Mouse (Mus musculus): ENCODE results near the gene Rnf5. TPM values are rescaled to one million over a fixed set of nuclear protein-coding genes. Genes with fewer than 3 reads are reported as not detected.
A peak's percentile ranks its signal among the peaks of the same experiment; 100 is the strongest.

The Rnf5 gene
- total RNA-seq (2022) = 100 to 1,000 TPM in 1 of 4 experiments, 10 to 100 TPM in 3; 72.6 to 101 (median 84.6) TPM

DNA sequence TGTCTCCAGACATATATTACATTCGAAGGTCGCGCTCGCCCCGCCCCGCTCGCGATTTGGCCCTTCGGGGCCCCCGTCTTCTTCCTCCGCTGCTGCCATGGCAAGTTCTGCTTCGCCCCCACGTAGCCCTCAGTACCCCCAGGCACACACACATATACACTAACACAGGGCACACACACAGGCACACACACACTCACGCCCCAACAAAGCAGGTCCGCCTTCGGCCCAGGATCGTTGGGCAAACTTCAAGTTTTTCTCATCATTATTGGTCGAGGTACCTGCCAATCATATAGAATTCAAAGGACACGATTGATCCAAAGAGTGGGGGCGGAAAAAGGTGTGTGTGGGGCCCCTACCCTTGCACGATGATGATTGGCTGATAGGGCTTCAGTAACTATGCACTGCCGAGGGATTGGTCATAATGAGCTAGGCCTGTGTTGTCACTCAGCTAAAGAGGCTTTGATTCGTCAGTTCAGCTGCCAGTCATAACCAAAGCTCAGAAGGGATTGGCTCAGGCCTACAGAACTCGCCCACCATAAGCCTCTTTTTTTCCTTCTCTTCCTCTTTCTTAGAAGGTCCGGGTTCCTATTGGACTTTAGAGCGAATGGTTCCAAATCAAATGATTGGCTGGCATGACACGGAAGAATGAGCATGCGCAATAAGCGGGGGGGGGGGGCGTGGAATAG lies at the start of gene Rnf5:
Rnf5 (minus strand) TSS at position 316 of the 686 bp plus-strand sequence.
- DNase-seq = peak; percentile 99

DNA sequence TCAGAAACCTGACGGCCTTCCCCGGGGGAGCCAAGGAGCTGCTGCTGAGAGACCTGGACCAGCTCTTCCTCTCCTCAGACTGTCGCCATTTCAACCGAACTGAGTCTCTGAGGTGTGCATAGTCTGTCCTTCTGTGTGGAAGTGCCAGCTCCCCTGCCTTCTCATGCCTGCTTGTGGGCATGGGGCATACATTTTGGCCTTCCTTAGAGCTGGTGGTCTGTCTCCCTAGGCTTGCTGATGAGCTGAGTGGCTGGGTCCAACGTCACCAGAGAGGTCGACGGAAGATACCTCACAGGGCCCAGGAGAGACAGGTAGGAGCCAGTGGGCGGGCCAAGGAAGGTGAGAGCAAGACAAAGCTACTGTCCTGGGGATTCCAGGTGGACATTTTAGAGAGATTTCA lies 49.5 kb upstream of the Rnf5 start:
- DNase-seq = no peak

GRCm38 (mm10) chr17:34652546-34652945 lies 49.1 kb upstream of the Rnf5 start:
- DNase-seq = no peak

DNA sequence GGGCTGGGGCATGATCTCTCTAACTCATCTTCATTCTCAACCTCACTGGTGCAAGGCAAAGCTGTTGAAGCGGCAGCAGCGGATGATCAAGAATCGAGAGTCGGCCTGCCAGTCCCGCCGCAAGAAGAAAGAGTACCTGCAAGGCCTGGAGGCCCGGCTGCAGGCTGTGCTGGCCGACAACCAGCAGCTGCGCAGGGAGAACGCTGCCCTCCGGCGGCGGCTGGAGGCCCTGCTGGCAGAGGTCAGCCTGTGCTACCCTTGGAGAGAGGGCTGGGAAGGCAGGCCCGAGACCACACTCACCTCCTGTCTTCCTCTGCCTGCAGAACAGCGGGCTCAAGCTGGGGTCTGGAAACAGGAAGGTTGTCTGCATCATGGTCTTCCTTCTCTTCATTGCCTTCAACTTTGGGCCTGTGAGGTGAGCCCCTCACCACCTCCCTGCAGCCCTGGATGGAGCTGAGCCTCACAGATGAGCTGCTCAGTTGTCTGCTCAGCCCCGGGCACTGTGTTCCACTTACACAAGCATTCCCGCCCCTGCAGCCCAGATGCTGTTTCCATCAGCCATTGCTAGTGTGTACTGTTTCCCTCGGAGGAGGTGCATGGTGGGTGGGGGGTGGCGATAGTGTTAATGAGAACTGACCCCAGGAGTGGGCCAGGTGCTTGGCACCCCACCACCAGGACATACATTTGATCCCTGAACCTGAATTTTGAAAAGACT lies 48.2 kb upstream of the Rnf5 start:
- DNase-seq = no peak

DNA sequence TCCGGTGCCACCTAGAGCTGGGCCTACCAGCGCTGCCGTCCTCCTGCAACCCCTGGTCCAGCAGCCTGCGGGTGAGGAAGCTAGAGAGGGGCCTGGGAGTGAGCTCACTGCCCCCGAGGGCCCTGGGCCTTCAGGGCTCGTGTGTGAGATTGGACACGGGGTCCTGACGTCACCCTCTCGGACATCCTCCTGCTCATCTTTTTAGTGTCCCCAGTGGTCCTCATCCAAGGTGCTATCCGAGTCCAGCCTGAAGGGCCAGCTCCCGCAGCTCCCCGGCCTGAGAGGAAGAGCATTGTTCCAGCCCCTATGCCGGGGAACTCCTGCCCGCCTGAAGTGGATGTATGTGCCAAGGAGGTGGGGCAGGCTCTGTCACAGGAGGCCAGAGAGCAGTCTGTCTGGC lies 47.3 kb upstream of the Rnf5 start:
- DNase-seq = no peak

DNA sequence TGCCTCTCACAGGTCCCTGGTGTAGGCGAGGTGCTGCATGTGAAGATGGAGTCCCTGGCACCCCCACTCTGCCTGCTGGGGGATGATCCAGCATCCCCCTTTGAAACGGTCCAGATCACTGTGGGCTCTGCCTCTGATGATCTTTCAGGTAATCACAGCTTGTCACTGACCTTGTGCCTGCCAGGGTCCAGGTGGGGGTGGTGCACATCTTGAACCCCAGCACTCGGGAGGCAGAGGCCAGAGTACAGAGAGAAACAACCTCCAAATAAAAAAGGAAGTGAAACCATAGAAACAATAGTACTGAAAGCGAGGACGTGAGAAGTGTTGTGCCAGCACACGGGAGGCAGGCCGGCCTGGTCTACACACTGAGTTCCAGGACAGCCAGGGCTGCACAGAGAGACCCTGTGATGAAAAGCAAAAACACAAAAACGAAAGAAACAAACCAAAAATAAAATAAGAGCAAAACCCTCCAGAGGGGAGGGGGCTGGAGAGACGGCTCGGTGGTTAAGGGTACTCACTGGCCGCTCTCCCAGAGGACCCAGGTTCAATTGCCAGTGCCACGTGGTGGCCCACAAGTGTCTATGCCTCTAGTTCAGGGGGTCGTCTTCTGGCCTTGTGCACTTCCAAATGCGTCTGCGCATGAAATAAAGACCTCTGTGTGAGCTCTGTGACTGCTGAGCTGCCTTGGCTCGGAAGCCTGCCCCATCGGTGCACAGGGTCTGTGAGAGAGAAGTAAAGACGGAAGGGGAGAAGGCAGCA lies 45.8 kb upstream of the Rnf5 start:
- no peak for DNase-seq

GRCm38 (mm10) chr17:34648141-34648890 lies 44.8 kb upstream of the Rnf5 start:
- DNase-seq = no peak

- DNase-seq = peak; percentile 98
Observed at GRCm38 (mm10) chr17:34646906-34647787, 43.7 kb upstream of the Rnf5 start, which contains the start of gene Atf6b. Atf6b (plus strand) TSS chr17:34647146.

GRCm38 (mm10) chr17:34645831-34646511 lies 42.5 kb upstream of the Rnf5 start:
- no peak for DNase-seq

- no peak for DNase-seq
Observed at GRCm38 (mm10) chr17:34645256-34645829, 41.9 kb upstream of the Rnf5 start.

DNA sequence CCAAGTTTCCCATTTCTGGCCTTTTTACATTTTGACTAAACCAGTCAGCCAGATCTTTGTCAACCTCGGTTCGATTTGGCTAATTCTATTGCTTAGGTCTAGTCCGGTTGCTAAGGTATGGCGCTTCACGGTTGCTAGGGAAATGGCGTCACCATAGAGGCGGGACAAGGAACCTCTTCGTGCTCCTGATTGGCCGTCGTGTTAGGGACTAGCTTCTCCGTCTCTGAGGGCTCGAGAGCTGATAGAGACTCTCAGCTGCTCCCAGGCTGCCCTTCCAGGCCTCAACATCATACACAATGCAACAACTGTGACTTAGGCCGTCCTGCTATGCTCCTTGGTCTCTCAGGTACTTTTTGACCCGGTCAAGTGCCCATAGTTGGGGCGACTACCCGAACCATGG lies 41.1 kb upstream of the Rnf5 start, which contains the start of gene Fkbpl:
Fkbpl (plus strand) TSS at position 157 of the 400 bp plus-strand sequence.
- DNase-seq = peak; percentile 96

DNA sequence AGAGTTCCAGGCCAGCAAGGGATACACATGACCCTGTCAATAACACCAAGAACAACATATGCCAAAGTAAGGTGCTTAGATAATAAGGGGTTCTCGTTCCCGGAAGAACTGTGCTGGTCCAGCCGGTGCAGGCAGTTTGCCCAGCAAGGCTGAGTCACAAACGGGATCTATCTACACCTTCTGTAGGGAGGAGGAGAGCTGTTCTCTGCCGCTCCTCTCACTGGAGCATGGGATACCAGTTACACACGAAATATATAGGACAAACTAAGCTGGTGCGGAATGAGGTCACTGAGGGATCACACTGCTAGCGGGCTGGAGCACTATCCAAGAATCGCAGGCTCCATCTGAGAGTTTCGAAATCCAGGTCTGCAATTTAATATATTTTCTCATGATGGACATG lies 40.5 kb upstream of the Rnf5 start:
- DNase-seq = no peak

DNA sequence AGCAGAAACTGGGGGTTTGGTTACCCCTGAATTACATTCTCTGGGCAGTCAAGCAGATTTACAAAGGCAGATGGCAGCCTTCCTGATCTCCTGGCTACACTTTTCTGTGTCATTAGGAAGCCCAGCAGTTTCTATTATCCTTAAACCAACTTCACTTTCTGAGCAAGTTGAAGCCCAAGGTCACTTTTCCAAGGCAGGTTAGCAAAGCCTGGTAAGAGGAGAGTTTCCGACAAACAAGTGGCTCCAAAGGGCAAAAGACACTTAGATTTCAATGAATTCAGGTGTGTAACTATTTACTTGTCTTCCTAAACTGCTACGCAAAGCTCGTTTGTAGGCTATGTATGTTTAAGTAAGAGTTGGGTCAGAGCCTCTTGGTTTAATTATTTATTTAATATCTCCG lies 39.9 kb upstream of the Rnf5 start:
- no peak for DNase-seq

GRCm38 (mm10) chr17:34641945-34642344 lies 38.5 kb upstream of the Rnf5 start:
- DNase-seq = no peak

DNA sequence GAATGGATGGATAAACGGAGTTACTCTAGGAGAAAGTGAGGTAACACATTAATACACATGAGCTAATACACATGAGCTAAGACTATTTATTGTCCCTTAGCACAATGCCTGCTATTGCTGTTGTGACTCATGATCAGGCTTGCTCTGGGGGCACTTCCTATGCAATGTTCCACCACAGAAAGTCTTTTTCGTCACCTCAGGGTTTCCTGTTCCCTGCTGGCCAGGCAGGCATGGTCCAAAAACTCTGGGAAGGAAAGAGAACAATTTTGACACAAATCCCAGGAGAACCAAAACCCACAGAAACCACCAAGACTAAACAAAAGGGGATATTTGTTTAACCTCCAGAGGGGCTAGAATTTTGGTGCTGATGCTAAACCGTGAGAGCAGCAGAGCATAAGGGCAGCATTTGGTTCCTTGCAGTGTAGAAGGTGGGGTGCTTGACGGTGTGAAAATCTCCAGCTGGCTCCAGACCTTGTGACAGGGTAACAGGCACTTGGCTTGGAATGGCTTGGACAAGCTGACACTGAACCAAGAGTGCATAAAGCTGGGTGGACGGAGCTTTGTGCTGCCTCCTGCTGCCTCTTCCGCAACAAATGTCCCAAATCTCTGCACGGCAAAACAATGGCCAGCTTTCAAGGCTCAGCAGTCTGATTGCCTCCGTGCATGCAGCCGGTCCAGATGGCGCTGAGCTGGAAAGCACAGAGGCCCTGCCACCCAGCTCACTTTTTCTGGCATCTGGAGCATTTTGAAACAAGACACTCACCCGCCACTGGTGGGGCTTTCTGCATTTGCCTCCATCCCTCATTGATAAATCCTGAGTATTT lies 37.5 kb upstream of the Rnf5 start:
- DNase-seq = no peak

GRCm38 (mm10) chr17:34639461-34640255 lies 36.2 kb upstream of the Rnf5 start:
- no peak for DNase-seq

- DNase-seq = no peak
Observed at GRCm38 (mm10) chr17:34637459-34637858, 34.0 kb upstream of the Rnf5 start.

- DNase-seq = no peak
Observed at GRCm38 (mm10) chr17:34635671-34636070, 32.2 kb upstream of the Rnf5 start.

GRCm38 (mm10) chr17:34632261-34632691 lies 28.8 kb upstream of the Rnf5 start:
- peak; percentile 83 for DNase-seq

Measured in adrenal gland, adult 8-10 months (tissue).